ENCODE assay signal across 16 mouse cellular contexts in genomic region chr8:113422651-113423050, GRCm38 (mm10).
"Had no signal": no experiment of that assay in that cellular context is flagged by ENCODE, and none has a peak within 500 bp of the region (broad histone marks: within the 10 kb centered on the region; RNA-seq: fewer than 3 reads in every experiment).

No protein-coding gene starts in this region.

- DNase-seq: retina, postnatal 1 day; right cerebral cortex, adult 18-20 months; right cerebral cortex, postnatal 14 days; right cerebral cortex, postnatal 25 days; right cerebral cortex, postnatal 4 days; spleen, adult 18-20 months; thymus, adult 18-20 months; thymus, adult 2 months; thymus, postnatal 14 days; thymus, postnatal 25 days; thymus, postnatal 36 days; thymus, postnatal 4 days had no signal

- H3K4me3 ChIP-seq: neural tube, embryonic 13.5 days; neural tube, embryonic 15.5 days; stomach, embryonic 15.5 days had no signal

- H3K4me1 ChIP-seq: neural tube, embryonic 13.5 days; neural tube, embryonic 15.5 days; stomach, embryonic 15.5 days had no signal

- H3K9me3 ChIP-seq: neural tube, embryonic 13.5 days; neural tube, embryonic 15.5 days; stomach, embryonic 15.5 days had no signal

- H3K27ac ChIP-seq: neural tube, embryonic 13.5 days; neural tube, embryonic 15.5 days; stomach, embryonic 15.5 days; stomach, postnatal 0 days had no signal

- H3K9ac ChIP-seq: neural tube, embryonic 13.5 days; neural tube, embryonic 15.5 days; stomach, embryonic 15.5 days had no signal

- H3K27me3 ChIP-seq: neural tube, embryonic 13.5 days; neural tube, embryonic 15.5 days; stomach, embryonic 15.5 days had no signal

- H3K36me3 ChIP-seq: neural tube, embryonic 13.5 days; neural tube, embryonic 15.5 days; stomach, embryonic 15.5 days had no signal

- H3K4me2 ChIP-seq: neural tube, embryonic 13.5 days; neural tube, embryonic 15.5 days; stomach, embryonic 15.5 days had no signal
